Mouse (Mus musculus) CD4-positive, CD25-positive, alpha-beta regulatory T cell, adult 9 weeks (primary cell): ENCODE data around the gene Stk16. TPM values are rescaled to one million over a fixed set of nuclear protein-coding genes. Genes with fewer than 3 reads are reported as not detected.

Experiments used
- polyA plus RNA-seq: library from polyadenylated mRNA; unstranded; fragments of 100-300 nt; shearing (Covaris generic); gene quantifications from one replicate; pipeline ENCODE4 v1.2.1, GENCODE M21; 2017

The Stk16 gene
- 114 TPM for polyA plus RNA-seq

DNA sequence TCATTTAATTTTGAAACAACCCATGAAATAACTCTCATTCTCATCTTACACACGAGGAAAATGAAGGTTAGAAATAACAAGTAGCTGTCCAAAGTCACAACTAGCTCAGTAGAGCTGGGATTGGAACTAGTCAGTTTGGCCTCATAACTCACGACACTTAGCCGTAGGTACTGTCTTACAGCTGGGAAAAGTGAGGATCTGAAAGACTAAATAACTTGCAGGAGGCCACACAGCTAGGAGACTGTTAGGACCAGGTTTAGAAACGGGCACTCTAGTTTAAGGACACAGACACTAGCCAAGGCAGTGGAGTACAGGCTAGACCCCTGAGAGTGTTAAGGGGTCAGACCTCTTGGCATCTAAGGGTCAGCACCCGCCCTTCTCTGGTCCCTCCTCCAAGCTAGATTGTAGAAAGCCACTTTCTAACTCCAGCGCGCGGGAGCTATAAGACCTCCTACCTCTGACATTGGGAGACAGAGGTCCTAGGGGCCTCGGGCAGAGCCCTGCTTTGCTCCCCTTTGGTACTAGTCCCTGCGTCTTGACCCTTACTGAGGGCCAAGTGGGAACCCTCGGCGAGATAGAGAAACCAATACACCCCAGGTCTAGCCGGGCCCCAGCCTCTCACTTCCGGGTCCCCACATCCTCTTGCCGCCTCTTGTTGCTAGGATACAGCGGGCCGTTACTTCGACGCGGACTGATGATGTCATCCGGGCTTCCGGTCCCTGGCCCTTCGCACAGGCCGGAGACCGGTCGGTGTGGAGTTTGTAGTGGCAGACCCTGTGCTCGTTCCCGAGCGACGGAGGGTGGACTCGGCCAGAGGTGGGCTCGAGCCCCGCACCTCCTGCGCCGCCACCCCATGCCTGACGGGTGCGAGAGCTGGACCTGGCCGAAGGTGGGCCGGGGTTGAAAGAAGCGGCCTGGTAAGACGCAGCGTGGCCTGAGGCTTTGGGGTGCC lies at the start of gene Stk16, which contains the start of gene Glb1l:
TSS of gene Stk16 (plus strand) at position 703 of the 952 bp plus-strand sequence.
TSS of gene Glb1l (minus strand) at position 678 of the 952 bp plus-strand sequence.

DNA sequence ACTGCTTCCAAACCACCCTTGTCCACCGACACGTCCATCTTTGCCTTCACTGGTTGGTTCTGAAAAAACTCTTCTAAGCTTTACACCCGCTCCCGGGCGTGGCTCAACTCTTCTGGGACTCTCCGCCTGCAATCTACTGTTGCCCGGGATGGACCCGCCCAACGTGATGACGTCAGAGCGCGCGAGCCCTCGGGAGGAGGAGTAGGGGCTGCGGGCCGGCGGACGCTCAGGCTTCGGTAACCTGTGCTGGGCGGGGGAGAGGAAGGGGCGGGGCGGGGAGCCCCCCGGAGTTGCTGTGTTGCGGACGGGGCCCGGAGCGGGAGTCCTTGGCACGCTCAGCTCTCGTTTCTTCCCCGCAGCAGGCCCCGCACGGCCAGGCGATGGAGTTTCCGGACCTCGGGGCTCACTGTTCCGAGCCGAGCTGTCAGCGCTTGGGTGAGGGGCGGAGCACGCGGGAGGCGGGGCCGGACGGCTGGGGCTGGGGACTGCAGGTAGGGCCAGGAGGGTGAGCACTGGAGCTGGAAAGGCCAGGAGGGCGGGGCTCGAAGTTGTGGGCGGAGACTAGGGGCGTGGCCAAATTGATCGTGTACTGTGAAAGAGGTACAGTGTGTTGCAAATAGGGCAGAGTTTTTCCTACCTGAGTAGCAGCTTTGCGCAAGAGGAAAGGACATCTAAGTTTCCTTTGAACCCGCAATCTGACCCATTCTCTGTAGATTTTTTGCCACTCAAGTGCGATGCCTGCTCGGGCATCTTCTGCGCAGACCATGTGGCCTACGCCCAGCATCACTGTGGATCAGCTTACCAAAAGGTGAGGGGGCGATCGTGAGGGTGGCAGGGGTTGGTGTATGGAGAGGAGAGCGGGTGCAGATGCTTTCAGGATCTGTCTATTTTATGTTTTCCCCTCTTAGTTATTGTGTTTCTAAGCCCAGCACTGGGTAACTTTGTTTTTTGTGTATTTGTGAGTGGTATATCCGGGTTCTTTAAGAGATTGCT lies 41.9 kb upstream of the Stk16 start, which contains the start of gene Zfand2b:
TSS of gene Zfand2b (plus strand) at position 175 of the 993 bp plus-strand sequence.

DNA sequence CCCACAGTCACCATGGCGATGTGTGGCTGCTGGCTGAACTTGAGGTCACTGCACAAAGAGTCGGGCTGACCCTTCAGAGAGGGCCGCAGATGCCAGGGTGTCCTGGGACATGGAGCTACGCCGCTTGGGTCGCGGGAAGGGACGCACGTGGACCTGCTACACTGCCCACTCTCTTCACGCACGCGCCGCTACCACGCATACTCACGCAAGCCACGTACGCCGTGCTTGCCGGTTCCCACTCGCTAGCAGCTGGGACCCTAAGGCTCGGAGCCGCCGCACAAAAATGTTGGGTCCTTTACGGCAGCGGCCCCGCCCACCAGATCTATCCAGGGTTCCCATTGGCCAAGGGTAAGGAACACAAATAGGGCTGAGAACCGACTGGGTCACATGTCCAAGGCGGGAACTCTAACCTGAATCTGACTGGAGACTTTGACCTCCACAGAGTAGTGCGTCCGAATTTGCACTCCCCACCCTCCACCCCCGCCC lies 30.5 kb upstream of the Stk16 start, which contains the start of gene Abcb6:
TSS of gene Abcb6 (minus strand) at position 288 of the 486 bp plus-strand sequence.

DNA sequence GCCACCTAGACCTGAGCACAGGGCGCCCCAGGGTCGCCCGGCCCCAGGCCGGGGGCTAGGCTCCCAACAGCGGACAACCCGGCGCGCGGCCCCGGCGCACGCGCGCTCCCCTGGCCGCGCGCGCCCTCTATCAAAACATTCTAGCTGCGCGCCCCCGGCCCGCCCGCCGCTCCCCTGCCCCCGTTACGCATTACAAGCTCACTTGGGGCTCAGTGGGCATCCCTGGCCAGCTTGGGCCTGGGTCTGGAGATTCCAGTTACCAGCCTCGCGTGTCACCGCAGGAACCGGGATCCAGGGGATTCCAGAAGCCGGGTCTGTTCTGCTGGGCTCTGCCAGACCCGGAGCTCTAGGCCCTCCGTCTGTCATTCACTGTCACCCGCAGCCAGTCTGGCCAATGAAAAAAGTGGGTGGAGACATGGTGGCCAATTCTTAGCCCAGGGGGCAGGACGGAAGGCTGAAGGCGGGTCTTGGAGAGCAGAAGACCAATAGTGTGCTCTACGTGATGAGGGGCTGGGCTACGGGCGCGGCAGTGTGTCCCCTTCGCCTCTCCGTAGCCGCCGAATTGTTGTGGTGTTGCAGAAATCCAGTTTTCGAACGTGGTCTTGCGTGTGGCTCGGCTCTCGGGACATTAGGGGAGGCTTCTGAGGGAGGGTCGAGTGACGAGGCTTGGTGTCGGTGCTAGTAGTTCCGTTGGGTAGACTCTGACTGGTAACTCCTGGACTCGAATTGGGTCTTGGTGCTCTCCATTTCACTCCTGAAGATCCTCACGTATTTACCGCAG lies 18.8 kb upstream of the Stk16 start, which contains the start of the genes Ankzf1 and Atg9a:
TSS of gene Ankzf1 (plus strand) at position 530 of the 781 bp plus-strand sequence.
TSS of gene Atg9a (minus strand) at position 575 of the 781 bp plus-strand sequence.

DNA sequence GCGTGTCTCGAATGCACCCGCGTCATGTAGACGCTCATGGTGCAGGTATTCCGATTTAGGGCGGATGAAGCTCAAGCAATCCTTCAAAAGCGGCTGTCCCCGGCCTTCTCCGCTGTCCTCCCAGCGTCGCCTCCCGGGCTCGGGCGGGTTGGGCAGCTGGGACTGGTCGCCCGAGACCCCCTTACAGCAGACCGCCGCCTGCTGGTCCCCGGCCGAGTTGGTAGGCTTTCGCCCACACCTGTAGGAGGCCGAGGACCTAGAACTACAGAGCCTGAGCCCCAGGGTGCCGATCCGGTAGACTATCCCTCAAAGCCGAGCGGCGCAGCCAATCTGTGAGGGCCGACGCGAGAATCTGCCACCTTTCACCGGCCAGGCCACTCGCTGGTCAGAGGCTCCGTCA lies 8.9 kb downstream of the Stk16 start, which contains the start of gene Tuba4a:
TSS of gene Tuba4a (minus strand) at position 335 of the 400 bp plus-strand sequence.

DNA sequence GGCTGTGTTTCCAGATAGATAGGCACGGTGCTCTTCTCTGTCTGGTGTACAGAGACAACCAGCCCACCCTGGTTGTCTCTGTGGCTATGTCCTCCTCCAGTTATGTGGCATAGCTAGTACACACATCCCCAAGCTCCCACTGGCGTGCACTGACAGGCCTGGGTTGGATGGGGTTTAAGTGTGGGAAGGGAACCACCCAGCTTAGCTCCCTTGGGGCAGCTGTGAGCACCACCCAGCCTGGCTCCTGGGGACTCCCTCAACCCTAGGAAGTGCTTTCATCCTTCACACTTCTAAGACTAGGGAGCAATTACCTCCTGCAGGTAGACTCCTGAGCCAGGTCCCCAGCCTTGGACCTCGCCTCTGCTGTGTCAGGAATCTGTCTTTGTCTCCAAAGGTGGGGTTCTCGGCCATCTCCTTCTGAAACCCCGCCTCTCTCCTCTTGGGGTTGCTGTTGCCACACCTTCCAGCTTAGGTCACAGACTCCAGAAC lies 21.1 kb downstream of the Stk16 start, which contains the start of gene A630095N17Rik:
TSS of gene A630095N17Rik (minus strand) at position 439 of the 489 bp plus-strand sequence.

DNA sequence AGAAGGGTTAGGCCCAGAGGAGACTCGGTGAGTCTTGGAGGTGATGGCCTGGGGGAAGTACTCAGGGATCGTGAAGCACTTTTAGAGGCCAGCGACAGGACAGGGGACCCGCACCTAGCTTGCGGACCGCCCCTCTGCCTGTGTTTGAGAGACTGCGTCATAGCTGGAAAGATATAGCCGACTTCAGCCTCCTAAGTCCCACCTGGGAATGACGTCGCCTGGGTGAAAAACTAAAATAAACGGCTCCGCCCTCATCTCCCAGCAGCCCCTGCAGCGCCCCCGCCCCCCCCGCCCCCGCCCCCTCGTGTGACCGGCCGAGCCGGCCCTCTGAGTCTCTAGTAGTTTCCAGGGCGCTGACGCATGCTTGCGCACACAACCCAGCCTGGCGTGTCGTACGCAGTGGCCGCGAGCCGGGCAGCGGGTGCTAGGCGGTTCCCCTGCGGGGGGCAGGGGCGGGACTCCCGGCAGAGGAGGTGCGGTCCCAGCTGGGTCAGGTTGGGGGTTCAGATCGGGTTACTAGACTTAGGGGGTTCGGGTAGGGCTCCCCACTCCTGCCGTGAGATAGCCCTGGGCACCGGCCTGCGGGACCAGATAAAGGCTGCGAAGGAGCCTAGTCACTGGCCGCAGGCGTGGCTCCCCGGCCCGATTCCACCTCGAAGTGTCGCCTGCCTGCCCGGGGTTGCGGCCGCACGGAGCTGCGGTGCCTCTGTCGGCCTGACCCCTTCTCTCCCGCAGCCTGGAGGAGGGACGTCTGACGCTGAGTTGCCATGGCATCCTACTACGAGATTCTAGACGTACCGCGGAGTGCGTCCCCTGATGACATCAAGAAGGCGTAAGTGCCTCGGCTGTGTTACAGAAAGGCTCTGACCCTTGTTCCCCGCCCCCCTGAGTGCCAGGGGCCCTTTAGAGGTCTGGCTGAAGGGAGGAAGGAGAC lies 25.7 kb downstream of the Stk16 start, which contains the start of gene Dnajb2:
TSS of gene Dnajb2 (plus strand) at position 290 of the 934 bp plus-strand sequence.

DNA sequence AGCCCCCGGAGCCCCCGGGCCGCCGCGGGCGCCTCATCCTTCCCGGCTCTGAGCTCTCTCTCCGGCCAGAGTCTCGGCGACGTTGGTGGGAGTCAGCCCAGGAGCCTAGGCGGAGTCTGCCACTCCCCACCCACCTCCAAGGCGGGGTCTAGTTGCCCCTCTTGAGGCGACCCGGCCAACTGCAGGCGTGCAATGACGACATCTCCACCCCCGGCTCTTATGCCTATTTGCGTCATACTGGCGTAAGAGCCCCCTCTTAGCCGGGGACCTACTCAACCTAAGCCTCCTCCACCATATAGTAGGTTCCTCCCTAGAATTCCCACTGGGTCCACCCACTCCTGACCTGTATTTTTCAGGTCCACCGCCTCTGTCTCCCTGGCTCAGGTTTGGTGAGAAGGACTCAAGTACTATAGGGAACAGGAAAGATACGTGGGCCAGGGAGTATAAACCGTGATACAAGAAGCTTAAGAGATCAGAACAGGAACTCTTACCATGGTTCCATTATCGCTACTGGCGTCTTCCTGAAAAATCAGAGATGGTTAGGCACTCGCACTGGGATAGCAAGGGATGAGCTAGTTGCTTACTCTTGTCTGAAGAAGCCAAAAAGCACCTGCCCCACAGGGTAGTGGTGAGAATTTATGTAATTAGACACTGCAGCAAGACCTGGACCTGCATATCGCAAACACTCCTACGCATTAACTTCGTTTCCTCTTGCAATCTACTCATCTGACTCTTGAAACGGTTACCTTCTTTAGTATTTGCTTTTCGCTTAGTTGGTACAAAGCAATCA lies 53.6 kb downstream of the Stk16 start, which contains the start of gene Ptprn:
TSS of gene Ptprn (minus strand) at position 412 of the 790 bp plus-strand sequence.

Other genes with a start within 250 kb of the Stk16 start
- gene Nhej1, start 85.6 kb upstream of the Stk16 start, polyA plus RNA-seq: 9.8 TPM
- 0.42 TPM for gene Slc23a3, start 76.9 kb upstream of the Stk16 start, polyA plus RNA-seq
- 200 TPM for gene Cnppd1, start 68.1 kb upstream of the Stk16 start, polyA plus RNA-seq
- gene Retreg2, start 68.1 kb upstream of the Stk16 start, polyA plus RNA-seq: 14.4 TPM
- 79.1 TPM for gene Zfand2b, start 42.2 kb upstream of the Stk16 start, polyA plus RNA-seq
- 8.7 TPM for gene Abcb6, start 30.4 kb upstream of the Stk16 start, polyA plus RNA-seq
- gene Ankzf1, start 18.7 kb upstream of the Stk16 start, polyA plus RNA-seq: 49.9 TPM
- 28.0 TPM for gene Atg9a, start 18.6 kb upstream of the Stk16 start, polyA plus RNA-seq
- 15.1 TPM for gene Glb1l, start within 50 bp of the Stk16 start, polyA plus RNA-seq
- gene Tuba4a, start 9.0 kb downstream of the Stk16 start, polyA plus RNA-seq: 403 TPM
- gene A630095N17Rik, start 21.3 kb downstream of the Stk16 start, polyA plus RNA-seq: 0.84 TPM
- 32.8 TPM for gene Dnajb2, start 25.6 kb downstream of the Stk16 start, polyA plus RNA-seq
- 0.15 TPM for gene Ptprn, start 53.7 kb downstream of the Stk16 start, polyA plus RNA-seq
- gene Resp18, start 67.6 kb downstream of the Stk16 start, polyA plus RNA-seq: not detected
- gene Dnpep, start 107.2 kb downstream of the Stk16 start, polyA plus RNA-seq: 88.1 TPM
- not detected for gene Des, start 149.5 kb downstream of the Stk16 start, polyA plus RNA-seq
- gene Speg, start 164.5 kb downstream of the Stk16 start, polyA plus RNA-seq: 0.42 TPM
- gene Gmppa, start 225.1 kb downstream of the Stk16 start, polyA plus RNA-seq: 110 TPM
- not detected for gene Asic4, start 239.6 kb downstream of the Stk16 start, polyA plus RNA-seq